Mouse (Mus musculus): ENCODE measurements around the gene Prrt4. TPM values are rescaled to one million over a fixed set of nuclear protein-coding genes. Genes with fewer than 3 reads are reported as not detected.

Prrt4 gene
- polyA plus RNA-seq, 1 experiment: 0.20 TPM

DNA sequence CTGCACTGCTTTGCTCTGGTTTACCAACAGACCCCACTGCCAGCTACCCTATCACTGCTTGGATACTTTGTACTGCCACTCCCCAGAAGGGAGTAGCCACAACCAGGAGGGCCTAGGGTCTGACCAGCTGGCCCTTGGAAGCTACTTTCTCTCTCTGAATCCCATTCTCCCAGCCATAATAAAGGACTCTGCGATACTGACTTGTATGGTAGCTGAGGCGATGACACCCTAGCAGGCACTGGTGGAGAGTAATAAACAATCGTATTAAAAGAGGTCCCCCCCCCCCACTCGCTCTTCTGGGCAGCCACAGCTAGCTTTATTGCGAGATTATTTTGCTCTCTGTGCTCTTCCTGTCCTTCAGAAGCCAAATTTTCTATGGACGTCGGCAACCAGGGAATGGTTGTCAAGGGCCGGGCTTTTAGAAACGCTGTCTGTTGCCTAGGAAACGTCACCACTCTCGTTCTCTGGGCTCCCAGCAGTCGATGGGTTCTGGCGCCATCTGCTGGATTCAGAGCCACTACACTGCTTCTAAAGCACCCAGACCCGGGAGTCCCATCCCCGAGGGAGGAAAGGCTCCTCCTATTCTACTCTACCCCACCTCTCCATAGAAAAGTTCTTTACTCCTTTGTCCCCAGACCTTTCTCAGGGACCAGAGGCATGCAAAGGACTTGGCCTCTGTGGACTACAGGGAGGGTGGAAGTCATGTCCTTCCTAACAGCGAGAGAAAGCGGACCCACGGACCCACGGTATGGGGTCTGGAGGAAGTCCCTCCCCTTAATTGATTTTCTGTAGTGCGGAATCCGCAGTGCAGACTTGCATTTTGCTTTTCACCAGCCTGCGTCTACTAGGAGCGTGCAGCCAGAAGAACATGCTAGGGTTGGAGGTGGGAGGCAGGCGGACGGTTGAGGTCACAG lies 19.2 kb upstream of the Prrt4 start:
- Histone ChIP-seq H3K36me3 (ENCODE audit: control insufficient read depth, insufficient read depth, low read length) (no peaks in the 10 kb centered on the region), H3K4me1 (ENCODE audit: control insufficient read depth, insufficient read depth, low read length) (no peaks in the 10 kb centered on the region; the same call in 1 of the 2 replicates), H3K27me3 (replicated peaks; ENCODE audit: control insufficient read depth, insufficient read depth, low read length) (no peaks in the 10 kb centered on the region), H3K4me3 (ENCODE audit: insufficient read depth, low read depth, low read length) (no peak overlapping the region), H3K27ac (ENCODE audit: insufficient read depth, low read depth, low read length) (no peak overlapping the region)
- 14% methylated on average over 25 of the region's 25 CpGs for WGBS
- DNase-seq: peak; percentile 94
- peak; percentile 92 for TF ChIP-seq CTCF (conservative IDR thresholded peaks at IDR 0.05; ENCODE audit: insufficient read depth, insufficient read length, low read depth, low read length)
- TF ChIP-seq POLR2A (IDR thresholded peaks at IDR 0.05; ENCODE audit: low read depth, low read length): no peak

DNA sequence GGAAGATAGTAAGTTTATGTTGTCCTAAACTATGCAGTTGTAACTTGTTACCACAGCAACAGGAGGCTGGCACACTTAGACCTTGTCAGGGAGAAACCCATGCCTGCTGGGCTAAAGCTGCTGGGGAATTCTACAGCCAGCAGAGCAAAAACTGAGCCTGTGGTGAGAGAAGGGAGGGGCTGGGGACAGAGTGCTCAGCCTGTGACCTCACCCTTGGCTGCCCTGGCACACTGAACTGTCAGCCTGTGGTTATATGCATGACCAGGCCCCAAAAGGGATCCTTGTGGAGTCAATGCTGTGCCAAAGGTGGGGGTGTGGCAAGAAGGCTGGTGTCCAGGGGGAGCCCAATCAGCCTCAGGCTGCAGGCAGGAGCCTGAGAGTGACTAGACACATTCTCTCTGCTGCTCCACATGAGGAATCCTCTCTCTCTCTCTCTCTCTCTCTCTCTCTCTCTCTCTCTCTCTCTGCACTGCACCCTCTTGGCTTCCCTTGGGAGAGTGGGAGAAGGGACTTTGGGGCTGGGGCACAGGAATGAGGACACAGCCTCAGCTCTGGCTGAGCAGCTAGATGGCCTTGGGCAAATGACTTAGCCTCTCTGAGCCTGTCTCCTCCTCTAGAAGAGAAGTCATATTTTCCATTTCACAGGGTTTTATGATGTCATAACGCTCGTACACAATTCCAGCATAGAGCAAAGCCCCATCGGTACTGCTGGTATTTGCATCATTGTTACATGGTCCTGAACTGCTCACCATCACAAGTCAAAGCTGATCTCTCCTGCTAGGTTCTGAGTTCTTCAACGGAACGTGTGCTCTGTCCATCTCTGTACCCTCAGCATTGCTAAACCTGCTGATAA lies 16.7 kb upstream of the Prrt4 start:
- H3K4me3 ChIP-seq (ENCODE audit: insufficient read depth, low read depth, low read length): no peak overlapping the region
- TF ChIP-seq CTCF (conservative IDR thresholded peaks at IDR 0.05; ENCODE audit: insufficient read depth, insufficient read length, low read depth, low read length) (no peak), POLR2A (IDR thresholded peaks at IDR 0.05; ENCODE audit: low read depth, low read length) (no peak)
- H3K36me3 ChIP-seq (ENCODE audit: control insufficient read depth, insufficient read depth, low read length): no peaks in the 10 kb centered on the region
- no peak overlapping the region for H3K27ac ChIP-seq (ENCODE audit: insufficient read depth, low read depth, low read length)
- DNase-seq: peak; percentile 60
- 82% methylated on average over 5 of the region's 5 CpGs for WGBS
- H3K27me3 ChIP-seq (replicated peaks; ENCODE audit: control insufficient read depth, insufficient read depth, low read length): no peaks in the 10 kb centered on the region
- no peaks in the 10 kb centered on the region; the same call in 1 of the 2 replicates for H3K4me1 ChIP-seq (ENCODE audit: control insufficient read depth, insufficient read depth, low read length)

GRCm38 (mm10) chr6:29195146-29195545 lies 15.8 kb upstream of the Prrt4 start:
- Histone ChIP-seq H3K36me3 (ENCODE audit: control insufficient read depth, insufficient read depth, low read length) (no peaks in the 10 kb centered on the region), H3K4me1 (ENCODE audit: control insufficient read depth, insufficient read depth, low read length) (no peaks in the 10 kb centered on the region; the same call in 1 of the 2 replicates), H3K4me3 (ENCODE audit: insufficient read depth, low read depth, low read length) (no peak overlapping the region), H3K27ac (ENCODE audit: insufficient read depth, low read depth, low read length) (no peak overlapping the region), H3K27me3 (replicated peaks; ENCODE audit: control insufficient read depth, insufficient read depth, low read length) (no peaks in the 10 kb centered on the region)
- DNase-seq: no peak
- TF ChIP-seq CTCF (conservative IDR thresholded peaks at IDR 0.05; ENCODE audit: insufficient read depth, insufficient read length, low read depth, low read length) (no peak), POLR2A (IDR thresholded peaks at IDR 0.05; ENCODE audit: low read depth, low read length) (no peak)
- WGBS: 93% methylated on average over 5 of the region's 5 CpGs

DNA sequence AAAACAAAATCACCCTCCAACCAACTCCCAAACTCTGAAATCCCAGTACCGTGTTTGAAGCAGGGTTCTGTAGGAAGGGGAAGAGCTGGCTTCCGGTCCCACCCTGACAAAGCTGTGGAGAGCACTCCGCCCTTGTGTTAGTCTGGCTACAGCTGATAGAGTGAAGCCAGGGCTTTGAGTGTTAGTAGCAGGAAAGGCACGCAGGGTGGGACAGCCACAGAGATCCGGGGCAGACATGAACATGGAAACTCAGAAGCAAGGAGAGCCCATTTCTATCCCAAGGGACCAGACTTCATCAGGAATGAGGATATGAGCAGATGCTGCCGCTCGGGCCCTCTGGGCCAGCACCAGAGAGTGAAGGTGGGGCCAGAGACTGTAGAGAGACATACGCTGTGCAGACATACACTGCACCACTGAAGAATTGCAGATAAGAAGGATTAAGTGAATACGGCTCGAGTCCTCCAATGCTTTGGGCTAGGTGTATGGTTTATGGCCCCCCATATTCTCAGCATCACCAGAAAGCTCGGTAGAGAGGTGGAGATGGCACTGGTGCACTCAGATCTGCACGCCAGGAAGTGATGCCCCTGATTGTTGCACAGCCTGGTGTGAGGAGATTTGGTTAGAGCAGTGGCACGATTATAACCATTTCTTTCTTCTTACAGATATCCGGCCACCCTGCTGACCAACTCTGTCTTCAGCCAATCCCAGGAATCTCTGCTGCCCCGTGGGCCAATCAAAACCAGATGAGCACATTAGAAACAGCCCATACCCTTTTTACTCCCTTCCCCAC lies 14.8 kb upstream of the Prrt4 start:
- Histone ChIP-seq H3K4me1 (ENCODE audit: control insufficient read depth, insufficient read depth, low read length) (no peaks in the 10 kb centered on the region; the same call in 1 of the 2 replicates), H3K4me3 (ENCODE audit: insufficient read depth, low read depth, low read length) (no peak overlapping the region), H3K27ac (ENCODE audit: insufficient read depth, low read depth, low read length) (no peak overlapping the region), H3K27me3 (replicated peaks; ENCODE audit: control insufficient read depth, insufficient read depth, low read length) (no peaks in the 10 kb centered on the region), H3K36me3 (ENCODE audit: control insufficient read depth, insufficient read depth, low read length) (no peaks in the 10 kb centered on the region)
- DNase-seq: peak; percentile 71
- TF ChIP-seq POLR2A (IDR thresholded peaks at IDR 0.05; ENCODE audit: low read depth, low read length) (no peak), CTCF (conservative IDR thresholded peaks at IDR 0.05; ENCODE audit: insufficient read depth, insufficient read length, low read depth, low read length) (no peak)
- 65% methylated on average over 15 of the region's 15 CpGs for WGBS

- Histone ChIP-seq H3K4me3 (ENCODE audit: insufficient read depth, low read depth, low read length) (no peak overlapping the region), H3K27me3 (replicated peaks; ENCODE audit: control insufficient read depth, insufficient read depth, low read length) (no peaks in the 10 kb centered on the region), H3K27ac (ENCODE audit: insufficient read depth, low read depth, low read length) (no peak overlapping the region), H3K4me1 (ENCODE audit: control insufficient read depth, insufficient read depth, low read length) (no peaks in the 10 kb centered on the region), H3K36me3 (ENCODE audit: control insufficient read depth, insufficient read depth, low read length) (no peaks in the 10 kb centered on the region)
- 79% methylated on average over 1 of the region's 1 CpGs for WGBS
- TF ChIP-seq CTCF (conservative IDR thresholded peaks at IDR 0.05; ENCODE audit: insufficient read depth, insufficient read length, low read depth, low read length) (no peak), POLR2A (IDR thresholded peaks at IDR 0.05; ENCODE audit: low read depth, low read length) (no peak)
- DNase-seq: no peak
Observed at GRCm38 (mm10) chr6:29187936-29188335, 8.6 kb upstream of the Prrt4 start.

DNA sequence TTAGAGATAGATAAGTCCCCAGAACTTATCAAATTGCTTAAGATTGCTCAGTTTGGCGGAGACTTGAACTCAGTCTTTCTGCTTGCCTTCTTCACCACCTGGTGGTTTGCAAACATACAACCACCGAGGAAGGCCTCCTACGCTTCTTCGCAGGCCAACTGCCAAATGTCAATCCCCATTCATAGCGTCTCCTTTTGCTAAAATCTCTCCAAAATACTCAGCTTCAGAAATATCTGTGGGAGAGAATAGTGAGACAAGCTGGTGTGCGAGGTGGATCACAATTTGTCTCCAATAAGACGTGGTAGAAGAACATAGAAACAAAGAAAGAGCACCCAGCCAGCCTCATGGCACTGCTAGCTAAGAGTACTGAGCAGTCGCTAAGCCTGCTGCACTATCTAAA lies 459 bp upstream of the Prrt4 start:
- DNase-seq: no peak
- TF ChIP-seq POLR2A (IDR thresholded peaks at IDR 0.05; ENCODE audit: low read depth, low read length) (no peak), CTCF (conservative IDR thresholded peaks at IDR 0.05; ENCODE audit: insufficient read depth, insufficient read length, low read depth, low read length) (no peak)
- 74% methylated on average over 8 of the region's 8 CpGs for WGBS
- no peak overlapping the region for H3K4me3 ChIP-seq (ENCODE audit: insufficient read depth, low read depth, low read length)
- no peaks in the 10 kb centered on the region for H3K27me3 ChIP-seq (replicated peaks; ENCODE audit: control insufficient read depth, insufficient read depth, low read length)
- H3K4me1 ChIP-seq (ENCODE audit: control insufficient read depth, insufficient read depth, low read length): no peaks in the 10 kb centered on the region
- no peaks in the 10 kb centered on the region for H3K36me3 ChIP-seq (ENCODE audit: control insufficient read depth, insufficient read depth, low read length)
- no peak overlapping the region for H3K27ac ChIP-seq (ENCODE audit: insufficient read depth, low read depth, low read length)
